Comparison of ENCODE assay signal across 11 mouse cellular contexts in genomic region chr2:118727911-118728310, GRCm38 (mm10). TPM values are rescaled to one million over a fixed set of nuclear protein-coding genes. Genes with fewer than 3 reads are reported as not detected.
DNase-seq lines count a peak whose midpoint lies in the region; ATAC-seq and TF ChIP-seq lines count a peak whose summit lies in the region.
"Had no signal": no experiment of that assay in that cellular context is flagged by ENCODE, and none has a peak within 500 bp of the region (broad histone marks: within the 10 kb centered on the region; RNA-seq: fewer than 3 reads in every experiment).

No protein-coding gene starts in this region.

- peaks cover 12% of the 10 kb centered on the region; the same call in 1 of the 2 replicates for H3K27me3 ChIP-seq in kidney, embryonic 14.5 days (ENCODE audit: control insufficient read depth, insufficient read depth, low read length)
- no peaks in the 10 kb centered on the region for H3K27me3 ChIP-seq in intestine, embryonic 14.5 days (replicated peaks; ENCODE audit: control insufficient read depth, insufficient read depth, low read length)
- H3K27me3 ChIP-seq in lung, embryonic 15.5 days, result peaks cover 14% of the 10 kb centered on the region; the same call in 1 of the 2 replicates

- peak overlapping the region; percentile 65 for H3K27ac ChIP-seq in kidney, embryonic 14.5 days (ENCODE audit: low read depth, low read length)
- peak overlapping the region; percentile 64; the same call in 1 of the 2 replicates for H3K27ac ChIP-seq in intestine, embryonic 14.5 days (ENCODE audit: low read depth)
- peak overlapping the region; percentile 67 for H3K27ac ChIP-seq in lung, embryonic 15.5 days
- no peak overlapping the region for H3K27ac ChIP-seq in layer of hippocampus, adult 2 months
- H3K27ac ChIP-seq: midbrain, embryonic 10.5 days had no signal

- H3K4me1 ChIP-seq in kidney, embryonic 14.5 days (ENCODE audit: control insufficient read depth, insufficient read depth, low read length), result peaks cover 20% of the 10 kb centered on the region
- H3K4me1 ChIP-seq in intestine, embryonic 14.5 days (replicated peaks; ENCODE audit: control insufficient read depth, insufficient read depth, low read length), result peaks cover 32% of the 10 kb centered on the region
- H3K4me1 ChIP-seq in lung, embryonic 15.5 days, result peaks cover 29% of the 10 kb centered on the region

- no peak for DNase-seq in kidney, adult 9 months
- no peak for DNase-seq in intestine, embryonic 14.5 days (ENCODE audit: low spot score)
- no peak for DNase-seq in adipocyte (ENCODE audit: low spot score)
- DNase-seq in layer of hippocampus, adult 2 months (ENCODE audit: low spot score in 2 of 2), result no peak
- DNase-seq in gastrocnemius, postnatal 4 days (ENCODE audit: low spot score in 2 of 2), result no peak

- no peaks in the 10 kb centered on the region for H3K9me3 ChIP-seq in kidney, embryonic 14.5 days (ENCODE audit: control insufficient read depth, low read length)
- H3K9me3 ChIP-seq in intestine, embryonic 14.5 days (ENCODE audit: control insufficient read depth, low read length), result no peaks in the 10 kb centered on the region
- H3K9me3 ChIP-seq in lung, embryonic 15.5 days, result no peaks in the 10 kb centered on the region
- H3K9me3 ChIP-seq: midbrain, embryonic 10.5 days had no signal

- H3K36me3 ChIP-seq in kidney, embryonic 14.5 days (ENCODE audit: control insufficient read depth, insufficient read depth, low read length), result no peaks in the 10 kb centered on the region
- H3K36me3 ChIP-seq in intestine, embryonic 14.5 days (ENCODE audit: control insufficient read depth, insufficient read depth, low read length), result no peaks in the 10 kb centered on the region
- no peaks in the 10 kb centered on the region for H3K36me3 ChIP-seq in lung, embryonic 15.5 days
- H3K36me3 ChIP-seq: midbrain, embryonic 10.5 days had no signal

- H3K4me3 ChIP-seq in kidney, embryonic 14.5 days (ENCODE audit: low read length), result no peak overlapping the region; the same call in 1 of the 2 replicates
- H3K4me3 ChIP-seq in intestine, embryonic 14.5 days (ENCODE audit: low read depth, low read length), result 0 out of 2 replicates have a peak overlapping the region, but pooled peaks have one; percentile 10
- H3K4me3 ChIP-seq in lung, embryonic 15.5 days, result no peak overlapping the region
- no peak overlapping the region for H3K4me3 ChIP-seq in layer of hippocampus, adult 2 months
- H3K4me3 ChIP-seq: midbrain, embryonic 10.5 days had no signal

- H3K4me2 ChIP-seq in kidney, embryonic 14.5 days (replicated peaks; ENCODE audit: low read depth, low read length), result peak overlapping the region; percentile 22
- peak overlapping the region; percentile 43 for H3K4me2 ChIP-seq in intestine, embryonic 14.5 days (ENCODE audit: low read length)
- peak overlapping the region; percentile 37 for H3K4me2 ChIP-seq in lung, embryonic 15.5 days

- WGBS in kidney, embryonic 14.5 days, result 16% methylated on average over 9 of the region's 9 CpGs
- 6% methylated on average over 9 of the region's 9 CpGs for WGBS in intestine, embryonic 14.5 days
- WGBS in lung, embryonic 15.5 days, result 9% methylated on average over 9 of the region's 9 CpGs

- peak; percentile 33 for ATAC-seq in kidney, embryonic 14.5 days (ENCODE audit: low FRiP score, low TSS enrichment)
- peak; percentile 6 for ATAC-seq in activated CD4-positive, CD25-positive, alpha-beta regulatory T cell, adult 4 months
- no peak for ATAC-seq in intestine, embryonic 14.5 days (replicated peaks; ENCODE audit: low FRiP score, low TSS enrichment, low read depth)
- peak; percentile 57; the same call in 1 of the 2 replicates for ATAC-seq in lung, embryonic 15.5 days (ENCODE audit: borderline replicate concordance, extremely low read depth, low FRiP score, low TSS enrichment)

- TF ChIP-seq CTCF in layer of hippocampus, adult 2 months (conservative IDR thresholded peaks at IDR 0.05), result no peak

- no peak overlapping the region for H3K9ac ChIP-seq in kidney, embryonic 14.5 days (ENCODE audit: low read depth, low read length)
- H3K9ac ChIP-seq in intestine, embryonic 14.5 days (ENCODE audit: low read length), result no peak overlapping the region
- no peak overlapping the region for H3K9ac ChIP-seq in lung, embryonic 15.5 days

RNA-seq across cellular contexts. Expression of gene Plcb2, which starts 0.3 kb away (rescaled TPM):
- polyA plus RNA-seq in kidney, embryonic 14.5 days (2014; fragmentation: Nextera tagmentation; extraction: Ambion mirVana), result 1.7 and 1.9 TPM in 2 replicates
- polyA plus RNA-seq in activated CD4-positive, CD25-positive, alpha-beta regulatory T cell, adult 4 months (2017; shearing (Covaris generic)), result 10 to 100 TPM; 17.4 to 20.2 TPM
- 1.4 and 1.6 TPM in 2 replicates for polyA plus RNA-seq in intestine, embryonic 14.5 days (2014; fragmentation: Nextera tagmentation; extraction: Ambion mirVana)
- polyA plus RNA-seq in lung, embryonic 15.5 days (2015; fragmentation: Nextera tagmentation; extraction: Ambion mirVana), result 1.5 and 2.5 TPM in 2 replicates
- 1 to 10 TPM; 2.3 to 2.6 TPM for total RNA-seq in layer of hippocampus, adult 2 months (2021)
- total RNA-seq in gastrocnemius, postnatal 4 days (2021), result 1 to 10 TPM; 1.1 to 1.3 TPM

RNA-seq across cellular contexts. Expression of gene Inafm2, which starts 17.6 kb away (rescaled TPM):
- polyA plus RNA-seq in kidney, embryonic 14.5 days (2014; fragmentation: Nextera tagmentation; extraction: Ambion mirVana), result 18.3 and 22.0 TPM in 2 replicates
- 10 to 100 TPM; 19.8 to 27.2 TPM for polyA plus RNA-seq in activated CD4-positive, CD25-positive, alpha-beta regulatory T cell, adult 4 months (2017; shearing (Covaris generic))
- polyA plus RNA-seq in intestine, embryonic 14.5 days (2014; fragmentation: Nextera tagmentation; extraction: Ambion mirVana), result 31.9 and 37.0 TPM in 2 replicates
- polyA plus RNA-seq in lung, embryonic 15.5 days (2015; fragmentation: Nextera tagmentation; extraction: Ambion mirVana), result 18.3 and 18.4 TPM in 2 replicates
- 10 to 100 TPM; 62.1 to 66.7 TPM for total RNA-seq in layer of hippocampus, adult 2 months (2021)
- total RNA-seq in gastrocnemius, postnatal 4 days (2021), result 10 to 100 TPM in 1 of 2 experiments, 1 to 10 TPM in 1; 9.5 to 11.5 TPM

RNA-seq across cellular contexts. Expression of gene Ankrd63, which starts 24.1 kb away (rescaled TPM):
- 0.24 and 0.65 TPM in 2 replicates for polyA plus RNA-seq in kidney, embryonic 14.5 days (2014; fragmentation: Nextera tagmentation; extraction: Ambion mirVana)
- polyA plus RNA-seq in activated CD4-positive, CD25-positive, alpha-beta regulatory T cell, adult 4 months (2017; shearing (Covaris generic)), result not detected
- polyA plus RNA-seq in intestine, embryonic 14.5 days (2014; fragmentation: Nextera tagmentation; extraction: Ambion mirVana), result 0.19 and 0.20 TPM in 2 replicates
- polyA plus RNA-seq in lung, embryonic 15.5 days (2015; fragmentation: Nextera tagmentation; extraction: Ambion mirVana), result 0.10 and 0.12 TPM in 2 replicates
- total RNA-seq in layer of hippocampus, adult 2 months (2021), result 10 to 100 TPM; 14.8 to 15.5 TPM
- under 1 TPM in 1 of 2 experiments, not detected in 1; 0.08 TPM for total RNA-seq in gastrocnemius, postnatal 4 days (2021)
- total RNA-seq: gastrocnemius, adult 18-20 months had no signal
- polyA plus RNA-seq: embryonic facial prominence, embryonic 11.5 days; midbrain, embryonic 10.5 days had no signal

RNA-seq across cellular contexts. Expression of gene Ccdc9b, which starts 34.5 kb away (rescaled TPM):
- polyA plus RNA-seq in kidney, embryonic 14.5 days (2014; fragmentation: Nextera tagmentation; extraction: Ambion mirVana), result 0.34 and 0.68 TPM in 2 replicates
- not detected for polyA plus RNA-seq in activated CD4-positive, CD25-positive, alpha-beta regulatory T cell, adult 4 months (2017; shearing (Covaris generic))
- 1.2 and 1.4 TPM in 2 replicates for polyA plus RNA-seq in intestine, embryonic 14.5 days (2014; fragmentation: Nextera tagmentation; extraction: Ambion mirVana)
- 0.98 and 1.2 TPM in 2 replicates for polyA plus RNA-seq in lung, embryonic 15.5 days (2015; fragmentation: Nextera tagmentation; extraction: Ambion mirVana)
- 1 to 10 TPM; 7.6 to 9.6 TPM for total RNA-seq in layer of hippocampus, adult 2 months (2021)
- 10 to 100 TPM; 11.0 to 12.8 TPM for total RNA-seq in gastrocnemius, postnatal 4 days (2021)

RNA-seq across cellular contexts. Expression of gene Phgr1, which starts 44.7 kb away (rescaled TPM):
- not detected in 2 replicates for polyA plus RNA-seq in kidney, embryonic 14.5 days (2014; fragmentation: Nextera tagmentation; extraction: Ambion mirVana)
- polyA plus RNA-seq in activated CD4-positive, CD25-positive, alpha-beta regulatory T cell, adult 4 months (2017; shearing (Covaris generic)), result not detected
- polyA plus RNA-seq in intestine, embryonic 14.5 days (2014; fragmentation: Nextera tagmentation; extraction: Ambion mirVana), result 21.2 and 45.1 TPM in 2 replicates
- not detected in 2 replicates for polyA plus RNA-seq in lung, embryonic 15.5 days (2015; fragmentation: Nextera tagmentation; extraction: Ambion mirVana)
- not detected for total RNA-seq in layer of hippocampus, adult 2 months (2021)
- not detected for total RNA-seq in gastrocnemius, postnatal 4 days (2021)
- total RNA-seq: gastrocnemius, adult 18-20 months had no signal
- polyA plus RNA-seq: embryonic facial prominence, embryonic 11.5 days; midbrain, embryonic 10.5 days had no signal
